Mouse (Mus musculus): ENCODE results near the gene Cyp2s1. TPM values are rescaled to one million over a fixed set of nuclear protein-coding genes. Genes with fewer than 3 reads are reported as not detected.

Gene Cyp2s1
- total and polyA plus RNA-seq, 3 experiments, result 0.04 TPM; not detected in 2

DNA sequence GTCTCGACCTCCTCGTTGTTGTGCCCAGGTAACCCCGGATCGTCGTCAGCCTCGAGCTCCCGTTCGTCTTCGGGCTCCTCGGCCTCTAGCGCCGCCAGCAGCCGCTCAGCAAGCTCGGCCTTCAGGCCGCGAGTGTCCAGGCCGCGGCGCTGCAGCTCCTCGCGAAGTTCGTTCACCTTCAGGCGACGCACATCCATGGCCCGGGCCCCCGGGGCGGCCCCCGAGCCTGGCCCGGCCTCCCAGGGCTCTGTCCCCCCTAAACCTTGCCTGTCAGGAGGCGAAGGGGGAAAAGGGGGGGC lies 62.3 kb downstream of the Cyp2s1 start:
- H3K27ac ChIP-seq (ENCODE audit: insufficient read depth, low read depth), result peak overlapping the region; percentile 97
- H3K4me2 ChIP-seq (ENCODE audit: insufficient read depth, low read depth, poor library complexity, severe bottlenecking), result no peak overlapping the region
- TF ChIP-seq USF1 (IDR thresholded peaks at IDR 0.05; ENCODE audit: low read depth, low read length) (no peak), POLR2A (IDR thresholded peaks at IDR 0.05; ENCODE audit: low read depth, low read length) (peak; percentile 37; the same call in 1 of the 2 replicates), HCFC1 (IDR thresholded peaks at IDR 0.05; ENCODE audit: low read depth, low read length) (no peak), ETS1 (conservative IDR thresholded peaks at IDR 0.05; ENCODE audit: low read depth, low read length) (no peak), RAD21 (IDR thresholded peaks at IDR 0.05; ENCODE audit: low read depth, low read length) (no peak), ZMIZ1 (IDR thresholded peaks at IDR 0.05; ENCODE audit: low read depth, low read length) (no peak), MAZ (IDR thresholded peaks at IDR 0.05; ENCODE audit: low read depth, low read length) (no peak), CTCF (conservative IDR thresholded peaks at IDR 0.05 in 1 of 2, IDR thresholded peaks at IDR 0.05 in 1 of 2; ENCODE audit: low read depth in 2 of 2, low read length in 2 of 2) (peak in 1 of 2 experiments; percentile 42; a peak in 1 of 4 replicates), GABPA (IDR thresholded peaks at IDR 0.05; ENCODE audit: insufficient replicate concordance, low read depth, low read length) (no peak), BHLHE40 (IDR thresholded peaks at IDR 0.05; ENCODE audit: low read depth, low read length) (no peak)
- H3K36me3 ChIP-seq (replicated peaks in 1 of 2; ENCODE audit: control insufficient read depth in 1 of 2, insufficient read depth in 1 of 2, low read length in 1 of 2), result peaks cover 11 to 30% of the 10 kb centered on the region in 2 experiments
- in situ Hi-C loops (cut with MboI; ENCODE audit: low pct_ligation_motif_present, low pct_unique_long_range_greater_than_20kb, low sequenced_read_pairs) (loop anchor here (5.0 kb wide), 1 partner anchor 37 kb away; the partner anchor contains the start of gene Ccdc97), dilution Hi-C loops (cut with MboI; ENCODE audit: extremely low pct_ligation_motif_present, extremely low pct_unique_long_range_greater_than_20kb, low sequenced_read_pairs) (no loop called here)
- H3K4me1 ChIP-seq (ENCODE audit: control insufficient read depth in 1 of 2, insufficient read depth in 2 of 2), result peaks cover 6 to 37% of the 10 kb centered on the region in 2 experiments
- peak overlapping the region; percentile 69 to 95 (median 94) for H3K4me3 ChIP-seq (replicated peaks in 1 of 3; ENCODE audit: low read depth in 2 of 3, low read length in 2 of 3, poor library complexity in 1 of 3)
- DNase-seq (ENCODE audit: extremely low read depth), result no peak
- peaks cover 49% of the 10 kb centered on the region for H3K79me2 ChIP-seq (replicated peaks; ENCODE audit: control insufficient read depth, extremely low read depth, insufficient read depth, poor library complexity, severe bottlenecking)
- H3K9me3 ChIP-seq (replicated peaks; ENCODE audit: low read length), result no peaks in the 10 kb centered on the region
- peaks cover 28% of the 10 kb centered on the region for H3K27me3 ChIP-seq (replicated peaks)
- H3K9ac ChIP-seq (ENCODE audit: insufficient read depth, low read depth), result peak overlapping the region; percentile 100

DNA sequence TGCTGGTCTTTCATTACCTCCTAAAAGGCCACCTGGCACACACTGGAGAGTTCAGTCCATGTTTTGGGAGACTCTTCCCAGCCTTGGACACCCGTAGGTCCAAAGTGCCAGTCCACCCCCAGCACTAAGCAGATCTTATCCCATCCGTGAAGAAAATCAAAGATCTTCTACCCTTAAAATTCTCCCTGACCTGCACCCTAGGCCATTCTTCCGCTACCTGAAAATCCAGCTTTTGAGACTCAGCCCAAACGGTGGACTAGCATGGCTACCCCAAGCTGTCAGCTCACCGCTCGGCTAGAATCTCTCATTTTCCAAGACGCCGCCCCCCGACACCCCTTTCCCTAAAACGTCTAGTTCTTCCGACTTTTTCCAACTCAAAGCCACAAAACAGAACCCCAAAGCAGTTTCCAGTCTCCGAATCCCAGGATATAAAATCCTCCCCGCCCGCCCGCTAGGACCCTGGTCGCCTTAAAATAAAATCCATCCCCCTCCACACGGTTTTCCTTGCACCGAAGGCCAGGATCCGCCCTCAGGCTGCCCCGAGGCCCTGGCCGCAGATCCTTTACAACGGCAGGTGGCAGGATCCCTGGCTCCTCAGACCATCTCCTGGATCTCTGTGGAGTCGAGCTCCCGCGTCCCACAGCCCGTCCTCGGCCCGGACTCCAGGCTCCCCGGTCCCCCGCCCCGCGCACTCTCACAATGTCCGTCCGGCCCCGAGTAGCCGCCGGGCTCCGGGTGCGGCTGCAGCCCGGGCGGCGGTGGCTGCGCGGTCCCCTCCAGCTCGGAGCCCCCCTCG lies 62.9 kb downstream of the Cyp2s1 start:
- in situ Hi-C loops (cut with MboI; ENCODE audit: low pct_ligation_motif_present, low pct_unique_long_range_greater_than_20kb, low sequenced_read_pairs), result loop anchor here (5.0 kb wide), 1 partner anchor 37 kb away; the partner anchor contains the start of gene Ccdc97
- Histone ChIP-seq H3K27me3 (replicated peaks) (peaks cover 23% of the 10 kb centered on the region), H3K9ac (ENCODE audit: insufficient read depth, low read depth) (peak overlapping the region; percentile 100), H3K9me3 (replicated peaks; ENCODE audit: low read length) (no peaks in the 10 kb centered on the region), H3K4me2 (ENCODE audit: insufficient read depth, low read depth, poor library complexity, severe bottlenecking) (peak overlapping the region; percentile 70), H3K4me3 (replicated peaks in 1 of 3; ENCODE audit: low read depth in 2 of 3, low read length in 2 of 3, poor library complexity in 1 of 3) (peak overlapping the region; percentile 69 to 95 (median 94)), H3K36me3 (replicated peaks in 1 of 2; ENCODE audit: control insufficient read depth in 1 of 2, insufficient read depth in 1 of 2, low read length in 1 of 2) (peaks cover 17 to 35% of the 10 kb centered on the region in 2 experiments), H3K27ac (ENCODE audit: insufficient read depth, low read depth) (peak overlapping the region; percentile 97), H3K79me2 (replicated peaks; ENCODE audit: control insufficient read depth, extremely low read depth, insufficient read depth, poor library complexity, severe bottlenecking) (peaks cover 53% of the 10 kb centered on the region), H3K4me1 (ENCODE audit: control insufficient read depth in 1 of 2, insufficient read depth in 2 of 2) (peaks cover 9 to 43% of the 10 kb centered on the region in 2 experiments)
- dilution Hi-C loops (cut with MboI; ENCODE audit: extremely low pct_ligation_motif_present, extremely low pct_unique_long_range_greater_than_20kb, low sequenced_read_pairs), result no loop called here
- TF ChIP-seq JUN (IDR thresholded peaks at IDR 0.05; ENCODE audit: insufficient read depth, low read depth, low read length) (no peak), SIN3A (IDR thresholded peaks at IDR 0.05; ENCODE audit: low read length) (peak; percentile 70; the same call in 1 of the 2 replicates), TBP (conservative IDR thresholded peaks at IDR 0.05; ENCODE audit: low read depth, low read length) (no peak), ELF1 (IDR thresholded peaks at IDR 0.05; ENCODE audit: low read depth, low read length) (no peak), CHD2 (IDR thresholded peaks at IDR 0.05; ENCODE audit: low read length) (0 out of 2 replicates have a peak, but pooled peaks have one; percentile 14), GABPA (IDR thresholded peaks at IDR 0.05; ENCODE audit: insufficient replicate concordance, low read depth, low read length) (no peak), MAFK (IDR thresholded peaks at IDR 0.05; ENCODE audit: insufficient replicate concordance, low read length) (no peak), MXI1 (IDR thresholded peaks at IDR 0.05; ENCODE audit: low read depth, low read length) (no peak)
- no peak for DNase-seq (ENCODE audit: extremely low read depth)
